In genomic region chr13:23298445-23299232, GRCm38 (mm10) we compare ENCODE assay signal across 8 mouse cellular contexts. TPM values are rescaled to one million over a fixed set of nuclear protein-coding genes. Genes with fewer than 3 reads are reported as not detected.
DNase-seq lines count a peak whose midpoint lies in the region; ATAC-seq and TF ChIP-seq lines count a peak whose summit lies in the region.
"Had no signal": no experiment of that assay in that cellular context is flagged by ENCODE, and none has a peak within 500 bp of the region (broad histone marks: within the 10 kb centered on the region; RNA-seq: fewer than 3 reads in every experiment).

No protein-coding gene starts in this region.

- peak overlapping the region; percentile 39 for H3K4me2 ChIP-seq in lung, postnatal 0 days (replicated peaks; ENCODE audit: low read depth, low read length)
- H3K4me2 ChIP-seq in hindbrain, embryonic 12.5 days (replicated peaks): peak overlapping the region; percentile 57

- peak overlapping the region; percentile 19 for H3K4me3 ChIP-seq in lung, postnatal 0 days (ENCODE audit: low read depth, low read length)
- H3K4me3 ChIP-seq in hindbrain, embryonic 12.5 days: peak overlapping the region; percentile 40

- H3K27me3 ChIP-seq in lung, postnatal 0 days (replicated peaks; ENCODE audit: insufficient read depth, low read length): no peaks in the 10 kb centered on the region
- peaks cover 19% of the 10 kb centered on the region for H3K27me3 ChIP-seq in hindbrain, embryonic 12.5 days

- TF ChIP-seq EP300 in lung, postnatal 0 days (IDR thresholded peaks at IDR 0.05): no peak

- 6% methylated on average over 21 of the region's 21 CpGs for WGBS in lung, postnatal 0 days
- 2% methylated on average over 21 of the region's 21 CpGs for WGBS in hindbrain, embryonic 12.5 days

- H3K4me1 ChIP-seq in lung, postnatal 0 days (ENCODE audit: insufficient read depth, low read depth, low read length): no peaks in the 10 kb centered on the region
- peaks cover 5% of the 10 kb centered on the region for H3K4me1 ChIP-seq in hindbrain, embryonic 12.5 days

- H3K36me3 ChIP-seq in lung, postnatal 0 days (ENCODE audit: insufficient read depth, low read length): no peaks in the 10 kb centered on the region
- H3K36me3 ChIP-seq in hindbrain, embryonic 12.5 days: no peaks in the 10 kb centered on the region

- no peak for TF ChIP-seq CTCF in lung, postnatal 0 days (IDR thresholded peaks at IDR 0.05)

- no peak overlapping the region for H3K9ac ChIP-seq in lung, postnatal 0 days (replicated peaks; ENCODE audit: low read depth)
- 0 out of 2 replicates have a peak overlapping the region, but pooled peaks have one; percentile 51 for H3K9ac ChIP-seq in hindbrain, embryonic 12.5 days

- peak; percentile 21; the same call in 1 of the 2 replicates for ATAC-seq in lung, postnatal 0 days
- ATAC-seq in common myeloid progenitor, adult 5-6 weeks (replicated peaks; ENCODE audit: low read depth, poor library complexity, severe bottlenecking): peak; percentile 32; the same call in 1 of the 2 replicates
- peak; percentile 64; the same call in 1 of the 2 replicates for ATAC-seq in hindbrain, embryonic 12.5 days (ENCODE audit: low FRiP score)

- no peak overlapping the region for H3K27ac ChIP-seq in lung, postnatal 0 days (ENCODE audit: low read length)
- no peak overlapping the region for H3K27ac ChIP-seq in hindbrain, embryonic 12.5 days

- peak; percentile 12 for DNase-seq in lung, postnatal 0 days (ENCODE audit: low spot score)
- DNase-seq in lung, postnatal 25 days (ENCODE audit: low spot score): no peak
- DNase-seq in mesoderm, embryonic 11.5 days (ENCODE audit: low read depth, low spot score): peak; percentile 74
- no peak for DNase-seq in adrenal gland, postnatal 36 days
- DNase-seq in urinary bladder, postnatal 4 days (ENCODE audit: low spot score in 2 of 2): no peak

- H3K9me3 ChIP-seq in lung, postnatal 0 days (ENCODE audit: low read length): no peaks in the 10 kb centered on the region
- no peaks in the 10 kb centered on the region for H3K9me3 ChIP-seq in hindbrain, embryonic 12.5 days (replicated peaks)

RNA-seq across cellular contexts. Expression of gene Vmn1r223, which starts 51.7 kb away (rescaled TPM):
- polyA plus RNA-seq in lung, postnatal 0 days (2015; fragmentation: Nextera tagmentation; extraction: Ambion mirVana): not detected in 2 replicates
- not detected in 2 replicates for total RNA-seq in common myeloid progenitor, adult 5-6 weeks (2017)
- polyA plus RNA-seq in hindbrain, embryonic 12.5 days (2016; fragmentation: Nextera tagmentation; extraction: Ambion mirVana): not detected in 2 replicates
- total RNA-seq in adrenal gland, postnatal 36 days (2021): not detected
- total RNA-seq: layer of hippocampus, postnatal 25 days had no signal

Comparison
In these comparisons a context has a peak if more than half of its experiments do, and no peak if none do; other contexts are left out.
1. DNase-seq: peak in lung, postnatal 0 days (single experiment) and mesoderm, embryonic 11.5 days (single experiment); none in lung, postnatal 25 days (single experiment), adrenal gland, postnatal 36 days (0 of 2) and urinary bladder, postnatal 4 days (0 of 2).
2. Peak in every context shown above with its lines, with median percentiles within 50 percentile points of each other: ATAC-seq.